Mouse (Mus musculus) CD8-positive naive resting alpha-beta T cell, adult 2 months (primary cell): ENCODE measurements around the gene Morn1.

Experiments
- DNase-seq, 2 experiments: peaks; one replicate each; pipeline ENCODE4 v3.0.0; 2022; ENCODE audit warnings: low read depth in 2 of 2, low spot score in 2 of 2

The Morn1 gene

GRCm38 (mm10) chr4:155187192-155187674 is 100.9 kb downstream of the Morn1 start:
- no peak for DNase-seq

DNA sequence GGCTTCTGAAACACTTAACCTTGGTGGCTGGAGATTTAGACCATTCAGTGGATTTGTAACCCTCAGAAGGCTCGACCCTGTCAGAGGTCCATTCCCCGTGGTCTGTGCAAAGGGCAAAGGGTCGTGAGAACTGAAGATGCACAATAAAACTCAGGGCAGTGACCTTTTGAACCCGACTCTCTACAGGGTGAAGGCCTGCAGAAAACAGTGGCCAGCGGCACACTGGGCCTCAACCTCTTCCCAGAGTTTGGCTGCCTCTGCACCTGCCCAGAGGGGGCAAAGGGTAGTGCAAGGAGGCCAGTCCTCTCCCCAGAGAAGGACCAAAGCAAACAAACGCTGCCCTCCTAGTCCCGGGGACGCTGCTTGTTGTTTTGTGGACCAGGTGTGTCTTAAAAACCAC is 102.0 kb downstream of the Morn1 start:
- DNase-seq: no peak

DNA sequence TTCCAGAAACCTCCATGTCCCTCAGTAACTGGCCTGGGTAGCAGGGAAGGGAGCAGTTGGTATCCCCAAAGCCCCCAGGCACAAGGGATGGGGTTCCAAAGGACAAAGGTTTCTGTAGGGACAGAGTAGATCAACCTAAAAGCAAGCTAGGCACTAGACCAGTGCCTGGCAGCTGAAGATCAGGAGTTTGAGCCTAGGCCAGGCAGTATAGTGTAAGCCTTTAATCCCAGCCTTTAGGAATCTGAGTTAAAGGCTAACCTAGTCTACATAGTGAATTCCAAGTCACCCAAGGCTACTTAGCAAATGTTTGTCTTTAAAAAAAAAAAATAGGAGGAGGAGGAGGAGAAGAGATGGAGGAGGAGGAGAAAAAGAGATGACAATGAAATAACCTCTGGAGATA is 102.4 kb downstream of the Morn1 start:
- DNase-seq: no peak

DNA sequence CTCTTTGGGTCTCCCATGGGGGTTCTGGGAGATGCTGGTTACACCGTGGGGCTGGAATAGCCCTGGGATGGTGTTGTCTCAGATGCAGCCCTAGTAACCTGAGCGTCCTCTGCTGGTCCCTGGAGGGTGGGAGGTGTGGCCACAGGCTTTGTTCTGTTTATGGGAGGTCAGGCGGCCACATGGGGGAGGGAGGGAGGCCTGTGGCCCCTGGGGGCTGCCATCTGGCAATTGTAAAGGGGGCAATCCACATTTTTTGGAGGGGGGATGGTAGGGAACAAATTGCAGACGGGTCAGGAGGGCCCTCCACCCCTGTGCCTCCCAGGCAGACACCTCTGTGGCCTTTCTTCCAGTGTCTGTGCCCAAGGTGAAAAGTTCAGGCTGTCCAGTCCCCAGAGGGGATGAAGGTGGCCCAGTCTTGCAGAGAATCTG is 103.3 kb downstream of the Morn1 start:
- DNase-seq: no peak

DNA sequence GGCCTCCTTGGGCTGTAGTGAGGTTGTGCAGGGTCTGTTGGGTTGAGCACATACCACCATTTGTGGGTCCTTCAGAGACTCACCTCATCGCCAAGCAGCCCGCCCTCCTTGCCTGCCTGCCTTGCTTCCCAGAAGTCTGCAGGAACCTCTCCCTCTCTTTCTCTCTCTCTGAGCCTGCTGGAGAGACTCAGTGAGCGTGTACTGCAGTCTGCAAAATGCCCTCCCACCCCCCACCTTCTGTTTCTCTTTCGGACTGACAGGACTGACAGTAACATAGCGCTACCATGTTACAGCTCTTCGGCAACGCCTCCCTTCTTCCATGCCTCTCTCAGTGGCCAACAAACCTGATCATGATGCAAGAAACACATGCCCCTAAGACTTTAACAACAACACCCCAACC is 103.9 kb downstream of the Morn1 start:
- DNase-seq: no peak
